Comparison of ENCODE assay signal across 10 mouse cellular contexts in genomic region chr8:118979800-118980199, GRCm38 (mm10).
DNase-seq lines count a peak whose midpoint lies in the region; TF ChIP-seq lines count a peak whose summit lies in the region.
"Had no signal": no experiment of that assay in that cellular context is flagged by ENCODE, and none has a peak within 500 bp of the region (broad histone marks: within the 10 kb centered on the region; RNA-seq: fewer than 3 reads in every experiment).

No protein-coding gene starts in this region.

- H3K36me3 ChIP-seq in ES-Bruce4 (ENCODE audit: control insufficient read depth, insufficient read depth, low read length, poor library complexity, severe bottlenecking): no peaks in the 10 kb centered on the region
- H3K36me3 ChIP-seq: embryonic facial prominence, embryonic 13.5 days; limb, embryonic 12.5 days had no signal

- TF ChIP-seq CTCF in ES-Bruce4 (IDR thresholded peaks at IDR 0.05; ENCODE audit: low read depth, low read length): peak; percentile 88
- TF ChIP-seq CTCF in cortical plate, adult 2 months (IDR thresholded peaks at IDR 0.05; ENCODE audit: extremely low read depth, insufficient read depth, low read length): peak; percentile 70

- peak; percentile 4 to 45 for DNase-seq in adrenal gland, adult (ENCODE audit: inconsistent age in 2 of 2, low spot score in 1 of 2)
- no peak for DNase-seq in adrenal gland, postnatal 4 days (ENCODE audit: low spot score in 2 of 2)
- peak; percentile 2 for DNase-seq in kidney, postnatal 14 days
- no peak for DNase-seq in kidney, adult 9 months
- DNase-seq in right cerebral cortex, postnatal 14 days: peak; percentile 28
- no peak for DNase-seq in thymus, postnatal 36 days

- no peak overlapping the region for H3K9ac ChIP-seq in ES-Bruce4 (ENCODE audit: low read depth, poor library complexity, severe bottlenecking)
- H3K9ac ChIP-seq: embryonic facial prominence, embryonic 13.5 days; limb, embryonic 12.5 days had no signal

- no peak overlapping the region for H3K27ac ChIP-seq in ES-Bruce4 (ENCODE audit: insufficient read depth, low read length)
- H3K27ac ChIP-seq in cortical plate, adult 2 months (ENCODE audit: insufficient read depth, low read length): no peak overlapping the region
- H3K27ac ChIP-seq: embryonic facial prominence, embryonic 13.5 days; limb, embryonic 12.5 days had no signal

- H3K27me3 ChIP-seq in ES-Bruce4 (ENCODE audit: control insufficient read depth, insufficient read depth, low read length, poor library complexity, severe bottlenecking): no peaks in the 10 kb centered on the region
- H3K27me3 ChIP-seq: embryonic facial prominence, embryonic 13.5 days had no signal

- H3K4me1 ChIP-seq in ES-Bruce4 (ENCODE audit: control insufficient read depth, insufficient read depth, low read length): no peaks in the 10 kb centered on the region
- no peaks in the 10 kb centered on the region for H3K4me1 ChIP-seq in cortical plate, adult 2 months (ENCODE audit: control insufficient read depth, insufficient read depth, low read length)
- H3K4me1 ChIP-seq: embryonic facial prominence, embryonic 13.5 days; limb, embryonic 12.5 days had no signal

- TF ChIP-seq EP300 in ES-Bruce4 (IDR thresholded peaks at IDR 0.05; ENCODE audit: insufficient read depth, low read depth, low read length): no peak

- no peak for TF ChIP-seq POLR2A in ES-Bruce4 (IDR thresholded peaks at IDR 0.05; ENCODE audit: insufficient read depth, low read length)
- TF ChIP-seq POLR2A in cortical plate, adult 2 months (IDR thresholded peaks at IDR 0.05; ENCODE audit: extremely low read depth, insufficient read depth, low read length): no peak

- H3K4me3 ChIP-seq in ES-Bruce4 (ENCODE audit: low read depth, low read length): no peak overlapping the region
- H3K4me3 ChIP-seq in cortical plate, adult 2 months (ENCODE audit: insufficient read depth, low read length): no peak overlapping the region
- H3K4me3 ChIP-seq: embryonic facial prominence, embryonic 13.5 days; limb, embryonic 12.5 days had no signal

- H3K9me3 ChIP-seq in ES-Bruce4 (replicated peaks; ENCODE audit: control insufficient read depth, insufficient read depth, low read length, poor library complexity, severe bottlenecking): 0 out of 2 replicates have a peak, but pooled peaks cover 3% of the 10 kb centered on the region
- H3K9me3 ChIP-seq: embryonic facial prominence, embryonic 13.5 days had no signal

Comparison
In these comparisons a context has a peak if more than half of its experiments do, and no peak if none do; other contexts are left out.
1. DNase-seq: peak in adrenal gland, adult (2 of 2), kidney, postnatal 14 days (single experiment) and right cerebral cortex, postnatal 14 days (single experiment); none in adrenal gland, postnatal 4 days (0 of 2), kidney, adult 9 months (single experiment) and thymus, postnatal 36 days (0 of 2).